Mouse (Mus musculus) spleen, adult 2 months (tissue): ENCODE results near the gene Srpr.

Experiments
- CTCF ChIP-seq: fragments of 200-500 bp; IDR thresholded peaks from 2 replicates; pipeline ENCODE4 v1.5.1; 2011; ENCODE audit warnings: mild to moderate bottlenecking, inconsistent platforms; ENCODE audit not compliant: insufficient read depth, insufficient read length, insufficient replicate concordance; ENCODE audit errors: extremely low read depth
- POLR2A ChIP-seq: fragments of 200-500 bp; IDR thresholded peaks from 2 replicates; pipeline ENCODE4 v1.6.1; 2011; ENCODE audit warnings: low read depth, low read length, inconsistent platforms

- TF ChIP-seq CTCF (no peak), POLR2A (no peak)
Observed at GRCm38 (mm10) chr9:35238371-35238770, 38.4 kb downstream of the Srpr start.
